Mouse (Mus musculus) induced T-regulatory cell, adult 2 months (primary cell): ENCODE measurements around the gene Cyb5r3.

Experiments used
- DNase-seq: peaks from one replicate; pipeline ENCODE4 v3.0.0-alpha.2; 2012; ENCODE audit warnings: low read depth

Cyb5r3 gene

GRCm38 (mm10) chr15:83106426-83106825 lies 66.0 kb downstream of the Cyb5r3 start:
- DNase-seq: no peak
